Mouse (Mus musculus) liver, embryonic 14.5 days (tissue): ENCODE measurements around the gene Chst15. TPM values are rescaled to one million over a fixed set of nuclear protein-coding genes. Genes with fewer than 3 reads are reported as not detected.
A peak's percentile ranks its signal among the peaks of the same experiment; 100 is the strongest.

Experiments used
- ATAC-seq: fragments of 200-750 bp; cut with Nextera tagmentation; 2 replicates; pipeline ENCODE4 v1.8.0; 2017; ENCODE audit warnings: moderate number of reproducible peaks, mild to moderate bottlenecking, moderate library complexity; ENCODE audit not compliant: insufficient read depth
- DNase-seq, 3 experiments: peaks; one replicate each; pipeline ENCODE4 v3.0.0-alpha.2; 2012 to 2013; ENCODE audit warnings: low read depth in 3 of 3, low spot score in 3 of 3
- H3K27ac ChIP-seq: fragments of 300-500 bp; sonication (generic); 2 replicates; pipeline ENCODE4 v1.5.1; 2014; ENCODE audit warnings: moderate library complexity, mild to moderate bottlenecking, control low read depth, inconsistent platforms
- H3K27me3 ChIP-seq: fragments of 300-500 bp; sonication (generic); 2 replicates; pipeline ENCODE4 v1.6.1; 2014; ENCODE audit warnings: mild to moderate bottlenecking, low read length, moderate library complexity; ENCODE audit not compliant: control insufficient read depth, insufficient read depth
- H3K36me3 ChIP-seq: fragments of 300-500 bp; sonication (generic); replicated peaks from 2 replicates; pipeline ENCODE4 v1.6.1; 2014; ENCODE audit warnings: low read depth; ENCODE audit not compliant: control insufficient read depth, insufficient read depth
- H3K4me1 ChIP-seq, 2 experiments: fragments of 200-500 bp in 1 of 2; fragments of 300-500 bp in 1 of 2; sonication (generic) in 1 of 2; replicated peaks; 2 replicates each; pipeline ENCODE4 v1.6.1; 2012 to 2014; ENCODE audit warnings: antibody characterized with exemption in 1 of 2, inconsistent platforms in 1 of 2, low read length in 1 of 2; ENCODE audit not compliant: control insufficient read depth in 2 of 2, insufficient read depth in 2 of 2
- H3K4me2 ChIP-seq: fragments of 300-500 bp; sonication (generic); 2 replicates; pipeline ENCODE4 v1.6.1; 2014; ENCODE audit warnings: low read depth, mild to moderate bottlenecking, control low read depth, moderate library complexity
- H3K4me3 ChIP-seq, 2 experiments: fragments of 200-500 bp in 1 of 2; fragments of 300-500 bp in 1 of 2; sonication (generic) in 1 of 2; 2 replicates each; pipeline ENCODE4 v1.5.1; 2012 to 2014; ENCODE audit warnings: low read depth in 2 of 2, low read length in 2 of 2, mild to moderate bottlenecking in 2 of 2, control low read depth in 1 of 2, inconsistent platforms in 1 of 2, moderate library complexity in 1 of 2; ENCODE audit not compliant: insufficient read depth in 1 of 2
- H3K9ac ChIP-seq: fragments of 300-500 bp; sonication (generic); replicated peaks from 2 replicates; pipeline ENCODE4 v1.6.1; 2014; ENCODE audit warnings: mild to moderate bottlenecking, control low read depth, moderate library complexity
- H3K9me3 ChIP-seq: fragments of 300-500 bp; sonication (generic); 2 replicates; pipeline ENCODE4 v1.6.1; 2016; ENCODE audit warnings: low read length, mixed read lengths; ENCODE audit not compliant: control insufficient read depth
- CTCF ChIP-seq: IDR thresholded peaks from 2 replicates; pipeline ENCODE4 v1.5.1; 2016; ENCODE audit warnings: antibody characterized with exemption, low read depth, control low read depth
- EP300 ChIP-seq: IDR thresholded peaks from 2 replicates; pipeline ENCODE4 v1.6.1; 2016; ENCODE audit warnings: antibody characterized with exemption, low read depth
- WGBS: fragments of 180-500 bp; shearing (Covaris S2); extraction: QIAGEN DNeasy Blood & Tissue Kit; methylation state at CpG from one replicate; pipeline ENCODE4 v1.1.7; 2014; ENCODE audit not compliant: insufficient replicate concordance; 5-methylcytosine and 5-hydroxymethylcytosine counted together
- polyA plus RNA-seq, 2 experiments: library from polyadenylated mRNA; depleted of rRNA in 1 of 2; stranded (reverse) in 1 of 2; unstranded in 1 of 2; fragments of >200 nt; fragmentation: Nextera tagmentation in 1 of 2; extraction: Ambion mirVana in 1 of 2; gene quantifications; 2 replicates each; pipeline versions ENCODE4 v1.2.1 to v1.2.3; 2012 to 2014

The Chst15 gene
- polyA plus RNA-seq, 2 experiments = 2.4 to 2.6 TPM

- no peak overlapping the region for H3K9ac ChIP-seq
- DNase-seq = no peak
- ATAC-seq = no peak
- WGBS = 55% methylated on average over 4 of the region's 4 CpGs
- TF ChIP-seq CTCF (no peak), EP300 (no peak)
- H3K4me2 ChIP-seq = no peak overlapping the region
- no peaks in the 10 kb centered on the region for H3K9me3 ChIP-seq
- H3K4me1 ChIP-seq = peaks cover 0 to 4% of the 10 kb centered on the region in 2 experiments; a peak in 3 of 4 replicates
- H3K27me3 ChIP-seq = no peaks in the 10 kb centered on the region
- H3K4me3 ChIP-seq = no peak overlapping the region
- H3K36me3 ChIP-seq = no peaks in the 10 kb centered on the region; the same call in 1 of the 2 replicates
- H3K27ac ChIP-seq = no peak overlapping the region
Observed at GRCm38 (mm10) chr7:132267721-132268498, 49.1 kb downstream of the Chst15 start.

DNA sequence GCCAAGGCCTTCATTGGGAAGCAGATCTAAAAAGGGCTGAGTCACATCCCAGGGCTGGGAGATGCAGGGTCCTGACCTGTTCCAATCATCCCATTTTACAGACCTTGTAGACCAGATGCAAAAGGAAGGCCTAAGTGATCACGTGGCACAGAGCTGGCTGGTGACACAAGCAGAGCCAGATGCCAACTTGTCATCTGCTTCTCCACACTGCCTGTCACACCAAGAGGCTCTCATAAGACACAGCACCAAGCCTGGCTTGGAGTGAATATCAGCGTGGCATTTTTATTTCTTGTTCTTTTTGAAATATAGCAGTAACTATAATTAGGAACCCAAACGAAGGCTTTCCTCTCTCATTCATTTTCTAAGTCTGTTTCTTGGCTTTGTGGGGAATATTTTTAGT, 52.3 kb downstream of the Chst15 start:
- H3K27me3 ChIP-seq = no peaks in the 10 kb centered on the region
- no peak overlapping the region for H3K4me2 ChIP-seq
- no peak overlapping the region for H3K4me3 ChIP-seq
- ATAC-seq (no peak), DNase-seq (no peak)
- no peak overlapping the region for H3K27ac ChIP-seq
- no peaks in the 10 kb centered on the region; the same call in 1 of the 2 replicates for H3K36me3 ChIP-seq
- H3K4me1 ChIP-seq = peaks cover 14 to 17% of the 10 kb centered on the region in 2 experiments
- no peak overlapping the region for H3K9ac ChIP-seq
- no peak for TF ChIP-seq CTCF
- no peak for TF ChIP-seq EP300
- H3K9me3 ChIP-seq = no peaks in the 10 kb centered on the region
- 66% methylated on average over 3 of the region's 3 CpGs for WGBS

- WGBS = 77% methylated on average over 6 of the region's 6 CpGs
- no peaks in the 10 kb centered on the region for H3K9me3 ChIP-seq
- peaks cover 14 to 23% of the 10 kb centered on the region in 2 experiments for H3K4me1 ChIP-seq
- no peaks in the 10 kb centered on the region for H3K27me3 ChIP-seq
- H3K36me3 ChIP-seq = no peaks in the 10 kb centered on the region; the same call in 1 of the 2 replicates
- no peak overlapping the region for H3K9ac ChIP-seq
- ATAC-seq (no peak), DNase-seq (no peak)
- H3K4me2 ChIP-seq = no peak overlapping the region; the same call in 1 of the 2 replicates
- TF ChIP-seq EP300 = no peak
- TF ChIP-seq CTCF = no peak
- no peak overlapping the region; the same call in 1 of the 2 replicates for H3K27ac ChIP-seq
- no peak overlapping the region for H3K4me3 ChIP-seq
Observed at GRCm38 (mm10) chr7:132263186-132263585, 53.8 kb downstream of the Chst15 start.

GRCm38 (mm10) chr7:132262696-132263095, 54.3 kb downstream of the Chst15 start:
- no peaks in the 10 kb centered on the region; the same call in 1 of the 2 replicates for H3K36me3 ChIP-seq
- H3K27ac ChIP-seq = peak overlapping the region; percentile 41
- DNase-seq = peak; percentile 42 to 54 (median 46)
- 27% methylated on average over 6 of the region's 6 CpGs for WGBS
- H3K27me3 ChIP-seq = no peaks in the 10 kb centered on the region
- peak overlapping the region; percentile 64 for H3K4me2 ChIP-seq
- peak overlapping the region; percentile 15; the same call in 1 of the 2 replicates for H3K9ac ChIP-seq
- H3K9me3 ChIP-seq = no peaks in the 10 kb centered on the region
- TF ChIP-seq EP300 (0 out of 2 replicates have a peak, but pooled peaks have one; percentile 24), CTCF (no peak)
- peak; percentile 74 for ATAC-seq
- peaks cover 14 to 23% of the 10 kb centered on the region in 2 experiments for H3K4me1 ChIP-seq
- H3K4me3 ChIP-seq = peak overlapping the region; percentile 10 to 45; a peak in 3 of 4 replicates

- ATAC-seq = peak; percentile 91
- Histone ChIP-seq H3K36me3 (no peaks in the 10 kb centered on the region; the same call in 1 of the 2 replicates), H3K4me3 (peak overlapping the region; percentile 29 to 41), H3K4me2 (peak overlapping the region; percentile 64), H3K27me3 (no peaks in the 10 kb centered on the region), H3K4me1 (peaks cover 14 to 23% of the 10 kb centered on the region in 2 experiments), H3K9ac (peak overlapping the region; percentile 51), H3K9me3 (no peaks in the 10 kb centered on the region), H3K27ac (peak overlapping the region; percentile 60)
- TF ChIP-seq EP300 (peak; percentile 66), CTCF (no peak)
- peak; percentile 69 to 84 (median 70) for DNase-seq
- 6% methylated on average over 3 of the region's 3 CpGs for WGBS
Observed at GRCm38 (mm10) chr7:132261885-132262284, 55.1 kb downstream of the Chst15 start.
